Mouse (Mus musculus) mammary gland, adult 2 months (tissue): ENCODE measurements around the gene Fcgr2b. TPM values are rescaled to one million over a fixed set of nuclear protein-coding genes. Genes with fewer than 3 reads are reported as not detected.

Experiments used
- polyA plus RNA-seq: library from polyadenylated mRNA; depleted of rRNA; stranded (reverse); fragments of >200 nt; gene quantifications from 2 replicates; pipeline ENCODE4 v1.2.3, GENCODE M21; 2012; ENCODE audit warnings: low replicate concordance; rRNA removed

The Fcgr2b gene
- 34.2 and 53.0 TPM in 2 replicates for polyA plus RNA-seq

DNA sequence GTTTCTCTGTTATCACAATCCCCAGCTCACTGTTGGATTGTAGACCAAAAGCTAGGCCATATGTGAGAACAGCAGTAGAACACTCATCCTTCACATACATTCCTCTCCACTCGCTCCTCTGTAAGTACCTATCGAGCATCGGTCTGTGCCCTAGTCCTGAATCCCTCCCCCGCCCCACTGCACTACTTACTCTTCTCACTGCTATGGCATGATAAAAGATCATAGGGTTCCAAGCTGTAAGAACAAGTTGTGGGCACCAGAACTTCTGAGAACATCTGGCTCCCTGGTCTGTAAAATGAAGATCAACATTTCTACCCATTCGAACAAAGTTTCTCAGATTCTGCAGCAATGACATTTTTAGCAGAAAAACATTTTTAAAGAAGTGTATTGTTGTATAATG is at the start of gene Fcgr2b:
Gene Fcgr2b, minus strand, starts transcription at position 101 of the 400 bp plus-strand sequence.

DNA sequence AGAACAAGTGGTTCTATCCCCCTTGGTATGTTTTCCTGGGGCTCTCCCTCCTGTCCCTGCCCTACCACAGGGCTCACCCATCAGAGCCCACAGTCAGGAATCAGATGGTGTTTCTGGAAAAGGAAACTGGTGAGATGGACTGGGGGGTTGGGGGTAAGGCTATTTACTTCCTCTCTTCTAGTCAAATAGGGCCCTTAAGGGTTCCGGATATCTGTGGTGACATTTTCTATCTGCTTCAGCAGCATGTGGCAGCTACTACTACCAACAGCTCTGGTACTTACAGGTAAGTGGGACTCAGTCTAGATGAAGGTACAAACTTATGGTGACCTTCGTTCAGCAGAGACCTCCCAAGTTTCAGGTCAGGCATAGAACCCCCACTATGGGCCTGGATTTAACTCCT is 42.4 kb upstream of the Fcgr2b start, which contains the start of gene Fcgr4:
Gene Fcgr4, plus strand, starts transcription at position 184 of the 400 bp plus-strand sequence.

DNA sequence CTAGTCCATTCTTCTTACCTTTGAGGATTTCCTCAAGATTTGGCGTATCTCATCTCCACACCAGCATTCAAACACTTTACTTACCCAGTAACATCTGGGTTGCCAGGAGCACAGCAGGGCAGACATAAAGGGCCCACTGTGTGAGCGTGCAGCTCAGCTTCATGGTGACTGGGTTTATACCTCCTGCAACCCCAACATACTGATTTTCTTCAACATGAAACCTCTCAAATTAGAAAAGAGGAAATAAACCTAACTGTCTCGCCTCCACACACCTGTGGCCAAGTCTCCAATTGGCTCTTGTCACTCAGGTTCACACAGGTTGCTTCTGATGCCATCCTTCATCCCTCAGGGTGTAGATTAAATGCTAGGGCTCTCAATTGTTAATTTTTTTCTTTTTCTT is 49.0 kb downstream of the Fcgr2b start, which contains the start of gene Fcrla:
Gene Fcrla, minus strand, starts transcription at position 206 of the 400 bp plus-strand sequence.

DNA sequence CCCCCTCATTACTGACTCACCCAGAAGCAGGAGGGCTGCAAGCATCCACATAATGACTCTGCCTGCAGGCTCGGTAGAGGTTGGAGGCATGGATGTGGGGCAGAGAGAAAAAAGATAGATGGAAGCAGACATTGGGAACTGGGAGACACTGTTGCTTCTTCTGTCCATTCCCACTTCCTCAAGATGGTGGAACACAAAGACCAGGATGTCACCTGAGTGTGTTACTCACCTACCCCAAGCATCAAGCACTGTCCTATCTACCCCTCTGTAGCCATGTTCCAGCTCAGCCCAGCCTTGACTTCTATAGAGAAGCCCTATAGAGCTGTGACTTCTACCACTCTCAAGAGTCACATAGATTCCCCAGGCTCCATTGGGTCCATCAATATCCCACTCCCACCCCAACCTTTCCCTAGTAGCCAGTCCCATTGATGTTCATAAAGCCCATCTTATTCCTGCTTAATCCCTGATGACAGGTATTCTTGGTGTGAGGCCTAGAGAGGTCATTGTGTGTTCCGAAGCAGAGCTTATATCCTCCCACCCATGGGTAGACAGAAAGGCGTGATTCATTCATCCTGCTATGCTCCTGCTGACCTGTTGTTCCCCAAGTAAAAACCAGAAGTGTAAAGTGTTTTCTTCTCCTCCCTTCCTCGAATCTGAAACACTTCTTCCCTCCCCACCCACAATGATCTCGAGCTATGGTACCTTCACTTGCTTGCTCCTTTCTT is 63.3 kb downstream of the Fcgr2b start, which contains the start of gene Fcrlb:
Gene Fcrlb, minus strand, starts transcription at position 51 of the 725 bp plus-strand sequence.

Other genes starting within 250 kb of the Fcgr2b start
- gene Atf6, start 108.8 kb downstream of the Fcgr2b start, polyA plus RNA-seq: 9.2 and 18.1 TPM in 2 replicates
- gene Gm26620, start 91.5 kb downstream of the Fcgr2b start, polyA plus RNA-seq: 0.72 and 1.5 TPM in 2 replicates
- 10.4 and 20.8 TPM in 2 replicates for gene Dusp12, start 91.0 kb downstream of the Fcgr2b start, polyA plus RNA-seq
- 0.49 and 1.8 TPM in 2 replicates for gene Fcrlb, start 63.6 kb downstream of the Fcgr2b start, polyA plus RNA-seq
- gene Fcrla, start 49.0 kb downstream of the Fcgr2b start, polyA plus RNA-seq: 30.3 and 37.9 TPM in 2 replicates
- gene Fcgr4, start 42.4 kb upstream of the Fcgr2b start, polyA plus RNA-seq: 1.2 and 2.8 TPM in 2 replicates
- 22.5 and 52.0 TPM in 2 replicates for gene Fcgr3, start 88.4 kb upstream of the Fcgr2b start, polyA plus RNA-seq
- 4.5 and 9.9 TPM in 2 replicates for gene Cfap126, start 137.4 kb upstream of the Fcgr2b start, polyA plus RNA-seq
- 220 and 421 TPM in 2 replicates for gene Sdhc, start 174.1 kb upstream of the Fcgr2b start, polyA plus RNA-seq
- gene Mpz, start 174.2 kb upstream of the Fcgr2b start, polyA plus RNA-seq: 112 and 212 TPM in 2 replicates
- 5.2 and 13.0 TPM in 2 replicates for gene Pcp4l1, start 219.7 kb upstream of the Fcgr2b start, polyA plus RNA-seq
- 0.30 TPM in 1 of 2 replicates, not detected in the other for gene Nr1i3, start 237.4 kb upstream of the Fcgr2b start, polyA plus RNA-seq
- gene Tomm40l, start 246.0 kb upstream of the Fcgr2b start, polyA plus RNA-seq: 37.7 and 47.3 TPM in 2 replicates
- 1.3 and 87.4 TPM in 2 replicates for gene Apoa2, start 248.5 kb upstream of the Fcgr2b start, polyA plus RNA-seq